Mouse (Mus musculus): ENCODE data around the gene Disc1. TPM values are rescaled to one million over a fixed set of nuclear protein-coding genes. Genes with fewer than 3 reads are reported as not detected.

Gene Disc1
- total RNA-seq, 1 experiment from 2014 or later = 0.93 TPM

- ATAC-seq (ENCODE audit: extremely low read depth, insufficient number of reproducible peaks, low FRiP score, poor library complexity, severe bottlenecking) = no peak
These were observed 48.3 kb downstream of the Disc1 start for GRCm38 (mm10) chr8:125102303-125102702.

- no peak for ATAC-seq (ENCODE audit: extremely low read depth, insufficient number of reproducible peaks, low FRiP score, poor library complexity, severe bottlenecking)
These were observed 59.2 kb downstream of the Disc1 start for GRCm38 (mm10) chr8:125113171-125113570.

DNA sequence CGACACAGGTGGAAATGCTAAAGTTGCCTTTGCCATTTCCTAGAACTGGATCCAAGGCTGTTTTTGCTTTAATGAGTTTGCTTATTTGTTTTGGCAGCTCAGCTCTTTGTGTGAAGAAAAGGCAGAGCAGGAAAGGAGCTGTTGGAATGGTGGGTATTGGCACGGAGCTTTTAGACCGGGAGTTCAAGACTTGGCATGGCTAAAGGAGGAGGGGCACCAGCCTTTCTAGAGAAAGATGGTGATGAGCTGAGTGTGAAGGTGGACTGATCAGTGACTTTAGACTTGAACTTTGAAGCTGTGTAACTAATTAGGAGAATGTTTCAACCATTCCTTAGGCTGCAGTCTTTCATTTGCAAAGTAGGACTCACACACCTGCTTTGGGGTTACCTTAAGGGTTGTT lies 59.8 kb downstream of the Disc1 start:
- no peak for ATAC-seq (ENCODE audit: extremely low read depth, insufficient number of reproducible peaks, low FRiP score, poor library complexity, severe bottlenecking)

- no peak for ATAC-seq (ENCODE audit: extremely low read depth, insufficient number of reproducible peaks, low FRiP score, poor library complexity, severe bottlenecking)
These were observed 61.3 kb downstream of the Disc1 start for GRCm38 (mm10) chr8:125115321-125115720.

- ATAC-seq (ENCODE audit: extremely low read depth, insufficient number of reproducible peaks, low FRiP score, poor library complexity, severe bottlenecking) = 0 out of 2 replicates have a peak, but pooled peaks have one; percentile 39
These were observed 62.6 kb downstream of the Disc1 start for GRCm38 (mm10) chr8:125116616-125117015.

DNA sequence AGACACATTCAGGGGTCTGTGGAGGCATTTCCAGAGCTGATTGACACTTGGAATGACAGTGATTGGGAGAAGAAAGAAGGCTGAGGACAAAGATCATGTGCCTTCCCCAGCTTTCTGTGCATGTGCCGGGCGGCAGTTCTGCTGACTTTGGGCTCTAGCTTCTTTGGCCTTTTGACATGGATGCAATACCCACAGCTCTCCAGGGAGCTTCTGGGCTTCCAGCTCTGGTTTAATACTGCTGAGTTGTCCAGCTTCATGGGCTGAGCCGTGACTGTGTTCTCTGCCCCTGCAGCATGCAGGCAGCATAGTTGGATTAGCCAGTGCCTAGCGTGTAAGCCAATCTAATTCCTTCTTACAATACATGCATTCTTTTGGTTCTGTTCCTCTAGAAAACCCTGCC lies 72.5 kb downstream of the Disc1 start:
- ATAC-seq (ENCODE audit: extremely low read depth, insufficient number of reproducible peaks, low FRiP score, poor library complexity, severe bottlenecking) = no peak

DNA sequence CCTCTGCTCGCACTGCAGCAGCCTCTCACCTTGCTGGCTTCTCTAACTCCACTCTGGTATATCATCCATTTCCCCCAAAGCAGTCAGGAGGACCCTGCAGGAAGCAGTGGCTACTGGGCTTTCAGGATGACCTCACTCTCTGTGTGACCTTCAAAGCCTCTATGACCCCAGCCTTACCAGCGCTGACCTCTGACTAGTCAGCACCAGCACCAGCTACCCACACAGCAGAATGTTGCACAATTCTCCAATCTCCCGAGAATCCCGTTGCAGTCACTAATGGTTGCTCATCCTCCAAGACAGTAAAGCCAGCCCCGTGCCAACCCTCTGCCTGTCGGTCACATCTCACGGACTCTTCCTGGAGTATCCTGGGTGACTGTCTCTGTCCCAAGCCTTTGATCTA lies 73.6 kb downstream of the Disc1 start:
- ATAC-seq (ENCODE audit: extremely low read depth, insufficient number of reproducible peaks, low FRiP score, poor library complexity, severe bottlenecking) = no peak

- 0 out of 2 replicates have a peak, but pooled peaks have one; percentile 29 for ATAC-seq (ENCODE audit: extremely low read depth, insufficient number of reproducible peaks, low FRiP score, poor library complexity, severe bottlenecking)
These were observed 74.3 kb downstream of the Disc1 start for GRCm38 (mm10) chr8:125128305-125128704.

- no peak for ATAC-seq (ENCODE audit: extremely low read depth, insufficient number of reproducible peaks, low FRiP score, poor library complexity, severe bottlenecking)
These were observed 76.8 kb downstream of the Disc1 start for GRCm38 (mm10) chr8:125130835-125131234.

DNA sequence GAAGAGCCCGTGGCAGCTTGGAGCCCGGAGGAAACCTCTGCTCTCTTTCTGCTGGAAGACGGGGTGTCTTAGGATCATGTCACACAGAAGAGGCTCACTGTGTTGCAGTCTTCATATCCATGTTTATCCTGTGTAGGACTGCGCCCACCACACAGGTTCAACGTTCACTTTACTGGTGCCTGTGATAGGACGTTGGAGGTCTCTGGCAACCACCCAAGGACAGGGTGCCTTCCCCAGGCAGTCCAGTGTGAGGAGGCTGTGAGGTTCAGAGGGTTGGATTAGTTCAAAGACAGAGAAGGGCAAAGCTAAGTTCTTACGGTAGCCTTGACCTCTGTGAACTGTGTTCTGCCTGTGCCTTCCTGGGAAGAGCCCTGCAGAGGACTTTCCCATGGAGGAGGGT lies 77.3 kb downstream of the Disc1 start:
- ATAC-seq (ENCODE audit: extremely low read depth, insufficient number of reproducible peaks, low FRiP score, poor library complexity, severe bottlenecking) = no peak

- no peak for ATAC-seq (ENCODE audit: extremely low read depth, insufficient number of reproducible peaks, low FRiP score, poor library complexity, severe bottlenecking)
These were observed 79.7 kb downstream of the Disc1 start for GRCm38 (mm10) chr8:125133685-125134114.

GRCm38 (mm10) chr8:125134876-125135275 lies 80.9 kb downstream of the Disc1 start:
- no peak for ATAC-seq (ENCODE audit: extremely low read depth, insufficient number of reproducible peaks, low FRiP score, poor library complexity, severe bottlenecking)

DNA sequence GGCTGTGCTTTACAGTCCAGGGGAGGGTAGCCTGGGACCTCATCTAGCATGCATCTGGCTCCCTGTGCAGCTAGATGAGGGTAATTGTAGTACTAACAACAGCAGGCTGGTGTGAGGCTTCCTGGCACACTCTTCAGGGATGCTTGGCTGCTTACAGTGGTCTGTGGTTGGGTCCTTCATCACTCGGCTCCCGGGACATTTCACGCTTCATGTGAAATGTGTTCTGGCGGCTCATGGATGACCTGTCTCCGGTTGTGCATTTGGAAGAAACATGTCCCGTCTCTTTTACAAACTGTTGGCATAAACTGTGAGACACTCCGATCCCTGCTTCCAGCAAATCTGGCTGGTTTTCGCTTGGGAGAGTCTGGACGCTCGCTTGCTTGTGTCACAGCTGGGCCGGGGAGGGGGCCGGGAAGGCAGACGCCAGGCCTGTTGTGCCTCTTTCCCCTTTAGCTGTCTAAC lies 85.7 kb downstream of the Disc1 start:
- no peak for ATAC-seq (ENCODE audit: extremely low read depth, insufficient number of reproducible peaks, low FRiP score, poor library complexity, severe bottlenecking)

DNA sequence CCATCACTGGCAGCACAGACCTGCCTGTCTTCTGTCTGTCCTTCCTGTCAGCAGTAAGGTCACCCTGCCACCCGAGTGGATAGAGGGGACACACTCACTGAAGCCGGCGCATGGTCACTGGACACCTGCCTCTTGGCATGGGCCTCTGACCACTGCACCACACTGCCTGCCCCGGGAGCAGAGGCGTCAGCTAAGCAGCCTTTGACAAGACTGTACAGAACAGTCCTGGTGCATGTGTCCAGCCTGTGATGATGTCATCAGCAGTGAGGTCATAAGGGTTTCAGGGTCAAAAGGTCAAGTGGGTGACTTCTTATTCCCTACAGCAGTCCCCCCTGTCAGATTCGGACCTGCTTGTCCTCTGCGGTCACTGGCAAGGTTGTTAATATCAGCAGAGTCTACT lies 87.0 kb downstream of the Disc1 start:
- ATAC-seq (ENCODE audit: extremely low read depth, insufficient number of reproducible peaks, low FRiP score, poor library complexity, severe bottlenecking) = no peak

GRCm38 (mm10) chr8:125156863-125157640 lies 103.1 kb downstream of the Disc1 start:
- ATAC-seq (ENCODE audit: extremely low read depth, insufficient number of reproducible peaks, low FRiP score, poor library complexity, severe bottlenecking) = no peak

DNA sequence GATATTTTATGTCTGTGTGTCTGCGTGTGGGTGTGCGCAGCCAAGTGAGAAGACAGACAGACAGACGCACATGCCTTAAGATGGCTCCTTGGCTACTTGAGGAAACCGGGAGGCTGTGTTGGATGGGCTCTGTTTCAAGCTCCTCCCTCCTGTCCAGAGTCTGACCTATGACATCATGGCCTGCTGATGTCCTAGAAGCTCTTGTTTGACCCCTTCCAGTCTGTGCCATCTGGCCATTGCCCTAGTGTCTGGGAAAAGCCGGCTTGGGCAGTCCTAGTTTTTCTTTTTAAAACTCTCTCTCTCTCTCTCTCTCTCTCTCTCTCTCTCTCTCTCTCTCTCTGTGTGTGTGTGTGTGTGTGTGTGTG lies 103.6 kb downstream of the Disc1 start:
- no peak for ATAC-seq (ENCODE audit: extremely low read depth, insufficient number of reproducible peaks, low FRiP score, poor library complexity, severe bottlenecking)

DNA sequence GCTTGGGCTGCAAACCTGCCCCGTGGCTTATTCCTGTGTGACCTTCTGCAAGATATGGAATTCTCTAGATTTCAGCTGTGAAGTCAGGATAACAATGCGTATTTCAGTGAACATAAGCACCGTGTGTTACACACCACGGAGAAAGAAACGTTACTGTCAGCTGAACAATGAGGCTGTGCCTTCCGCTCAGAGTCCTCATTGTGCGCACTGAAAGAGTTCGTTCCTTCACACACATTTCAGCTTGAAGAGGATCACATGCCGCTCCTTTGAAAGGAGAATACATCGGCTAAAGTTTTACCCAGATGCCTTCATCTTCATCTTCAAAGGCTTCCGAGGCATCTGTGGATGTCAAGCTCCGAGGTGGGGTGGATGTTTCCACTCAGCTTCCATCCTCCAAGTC lies 105.4 kb downstream of the Disc1 start:
- no peak for ATAC-seq (ENCODE audit: extremely low read depth, insufficient number of reproducible peaks, low FRiP score, poor library complexity, severe bottlenecking)

DNA sequence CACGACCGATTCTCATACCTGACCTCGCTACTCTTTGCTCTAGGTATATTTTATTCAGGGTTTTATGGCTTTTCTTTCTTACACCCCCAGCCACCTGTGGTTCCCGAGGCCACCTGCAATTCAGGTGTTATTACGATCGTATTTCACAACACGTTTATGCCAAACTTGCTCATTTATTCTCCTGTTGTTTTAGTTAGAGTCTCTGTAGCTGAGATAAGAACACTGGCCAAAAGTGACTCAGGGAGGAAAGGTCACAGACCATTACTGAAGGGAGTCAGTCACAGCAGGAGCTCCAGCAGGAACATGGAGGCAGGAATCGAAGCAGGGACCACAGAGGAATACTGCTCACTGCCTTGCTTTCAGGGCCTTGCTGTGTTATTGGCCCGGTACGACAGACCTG lies 109.5 kb downstream of the Disc1 start:
- ATAC-seq (ENCODE audit: extremely low read depth, insufficient number of reproducible peaks, low FRiP score, poor library complexity, severe bottlenecking) = no peak

DNA sequence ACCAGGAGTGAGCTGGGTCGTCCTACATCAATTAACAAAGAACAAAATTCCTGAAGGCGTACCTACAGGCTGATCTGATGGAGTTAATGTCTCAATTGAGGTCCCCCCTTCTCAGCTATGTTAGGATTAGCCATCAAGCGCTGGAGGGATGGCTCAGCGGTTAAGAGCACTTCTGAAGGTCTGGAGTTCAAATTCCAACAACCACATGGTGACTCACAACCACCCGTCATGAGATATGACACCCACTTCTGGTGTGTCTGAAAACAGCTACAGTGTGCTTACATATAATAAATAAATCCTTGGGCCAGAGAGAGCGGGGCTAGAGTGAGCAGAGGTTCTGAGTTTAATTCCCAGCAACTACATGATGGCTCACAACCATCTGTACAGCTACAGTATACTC lies 109.9 kb downstream of the Disc1 start:
- no peak for ATAC-seq (ENCODE audit: extremely low read depth, insufficient number of reproducible peaks, low FRiP score, poor library complexity, severe bottlenecking)

GRCm38 (mm10) chr8:125165505-125166446 lies 111.8 kb downstream of the Disc1 start:
- ATAC-seq (ENCODE audit: extremely low read depth, insufficient number of reproducible peaks, low FRiP score, poor library complexity, severe bottlenecking) = peak; percentile 36; the same call in 1 of the 2 replicates
